Mouse (Mus musculus) CH12.LX (cell line): ENCODE data around the gene Tfr2. TPM values are rescaled to one million over a fixed set of nuclear protein-coding genes. Genes with fewer than 3 reads are reported as not detected.

Experiments
- DNase-seq: peaks from one replicate; pipeline ENCODE4 v3.0.0-alpha.2; 2013; ENCODE audit errors: extremely low read depth
- H3K27ac ChIP-seq: 2 replicates; pipeline ENCODE4 v1.5.1; 2012; ENCODE audit warnings: low read depth, mild to moderate bottlenecking, control low read depth, moderate library complexity; ENCODE audit not compliant: insufficient read depth
- H3K27me3 ChIP-seq: replicated peaks from 2 replicates; pipeline ENCODE3; 2012; ENCODE audit warnings: inconsistent platforms
- H3K36me3 ChIP-seq, 2 experiments: replicated peaks in 1 of 2; 2 replicates each; pipeline versions ENCODE3 to v1.6.1; 2012; ENCODE audit warnings: inconsistent platforms in 1 of 2, low read length in 1 of 2, mild to moderate bottlenecking in 1 of 2, mixed read lengths in 1 of 2, moderate library complexity in 1 of 2; ENCODE audit not compliant: control insufficient read depth in 1 of 2, insufficient read depth in 1 of 2
- H3K4me1 ChIP-seq, 2 experiments: 2 replicates each; pipeline ENCODE4 v1.6.1; 2012; ENCODE audit warnings: inconsistent platforms in 1 of 2, moderate library complexity in 1 of 2; ENCODE audit not compliant: insufficient read depth in 2 of 2, control insufficient read depth in 1 of 2
- H3K4me2 ChIP-seq: 2 replicates; pipeline ENCODE4 v1.6.1; 2012; ENCODE audit warnings: low read depth, mild to moderate bottlenecking, control low read depth; ENCODE audit not compliant: poor library complexity, insufficient read depth, severe bottlenecking
- H3K4me3 ChIP-seq, 3 experiments: fragments of 150-350 bp in 1 of 3; sonication (generic) in 1 of 3; replicated peaks in 1 of 3; 2 replicates each; pipeline versions ENCODE3 to v1.5.1; 2011 to 2012; ENCODE audit warnings: low read depth in 2 of 3, low read length in 2 of 3, mild to moderate bottlenecking in 2 of 3, moderate library complexity in 2 of 3, control low read depth in 1 of 3, improper control_type of control experiment in 1 of 3, inconsistent platforms in 1 of 3, mixed read lengths in 1 of 3; ENCODE audit not compliant: poor library complexity in 1 of 3
- H3K79me2 ChIP-seq: replicated peaks from 2 replicates; pipeline ENCODE4 v1.6.1; 2012; ENCODE audit warnings: mild to moderate bottlenecking, moderate library complexity; ENCODE audit not compliant: control insufficient read depth, poor library complexity, insufficient read depth, severe bottlenecking; ENCODE audit errors: extremely low read depth
- H3K9ac ChIP-seq: 2 replicates; pipeline ENCODE4 v1.6.1; 2012; ENCODE audit warnings: low read depth, mild to moderate bottlenecking, control low read depth, moderate library complexity; ENCODE audit not compliant: insufficient read depth
- H3K9me3 ChIP-seq: replicated peaks from 2 replicates; pipeline ENCODE3; 2012; ENCODE audit warnings: low read length, inconsistent platforms, mixed read lengths
- CHD2 ChIP-seq: IDR thresholded peaks from 2 replicates; pipeline ENCODE4 v1.6.1; 2011; ENCODE audit warnings: low read length, improper control_type of control experiment
- CTCF ChIP-seq, 2 experiments: IDR thresholded peaks in 1 of 2; conservative IDR thresholded peaks in 1 of 2; 2 replicates each; pipeline ENCODE4 v1.5.1; 2011 to 2012; ENCODE audit warnings: low read depth in 2 of 2, low read length in 2 of 2, improper control_type of control experiment in 1 of 2, inconsistent platforms in 1 of 2, mild to moderate bottlenecking in 1 of 2, moderate library complexity in 1 of 2
- ETS1 ChIP-seq: conservative IDR thresholded peaks from 2 replicates; pipeline ENCODE4 v1.6.1; 2012; ENCODE audit warnings: low read depth, mild to moderate bottlenecking, inconsistent platforms, low read length, improper control_type of control experiment, moderate library complexity
- GABPA ChIP-seq: IDR thresholded peaks from 2 replicates; pipeline ENCODE4 v1.6.1; 2012; ENCODE audit warnings: low read depth, low read length, improper control_type of control experiment, inconsistent platforms; ENCODE audit not compliant: insufficient replicate concordance
- IRF4 ChIP-seq: IDR thresholded peaks from 2 replicates; pipeline ENCODE4 v1.6.1; 2014; ENCODE audit warnings: low read depth, mild to moderate bottlenecking, inconsistent platforms, low read length, improper control_type of control experiment
- JUND ChIP-seq: conservative IDR thresholded peaks from 2 replicates; pipeline ENCODE4 v1.6.1; 2011; ENCODE audit warnings: low read depth, low read length, improper control_type of control experiment
- MAFK ChIP-seq: IDR thresholded peaks from 2 replicates; pipeline ENCODE4 v1.6.1; 2011; ENCODE audit warnings: low read length, improper control_type of control experiment; ENCODE audit not compliant: insufficient replicate concordance
- MAX ChIP-seq: IDR thresholded peaks from 2 replicates; pipeline ENCODE4 v1.6.1; 2011; ENCODE audit warnings: low read length, improper control_type of control experiment
- MAZ ChIP-seq: IDR thresholded peaks from 2 replicates; pipeline ENCODE4 v1.6.1; 2012; ENCODE audit warnings: low read depth, mild to moderate bottlenecking, inconsistent platforms, low read length, improper control_type of control experiment, moderate library complexity
- MXI1 ChIP-seq: IDR thresholded peaks from 2 replicates; pipeline ENCODE4 v1.6.1; 2011; ENCODE audit warnings: mild to moderate bottlenecking, low read depth, low read length, improper control_type of control experiment
- NELFE ChIP-seq: IDR thresholded peaks from 2 replicates; pipeline ENCODE4 v1.6.1; 2011; ENCODE audit warnings: low read depth, low read length, improper control_type of control experiment
- NRF1 ChIP-seq: IDR thresholded peaks from 2 replicates; pipeline ENCODE4 v1.6.1; 2014; ENCODE audit warnings: low read depth, mild to moderate bottlenecking, inconsistent platforms, low read length, improper control_type of control experiment, moderate library complexity
- PAX5 ChIP-seq: IDR thresholded peaks from 2 replicates; pipeline ENCODE4 v1.6.1; 2012; ENCODE audit warnings: low read length, inconsistent platforms, mixed read lengths
- POLR2AphosphoS2 ChIP-seq: IDR thresholded peaks from 2 replicates; pipeline ENCODE4 v1.6.1; 2011; ENCODE audit warnings: low read depth, low read length, improper control_type of control experiment
- TBP ChIP-seq: conservative IDR thresholded peaks from 2 replicates; pipeline ENCODE4 v1.6.1; 2011; ENCODE audit warnings: low read depth, low read length, improper control_type of control experiment
- TCF12 ChIP-seq: IDR thresholded peaks from 2 replicates; pipeline ENCODE4 v1.6.1; 2014; ENCODE audit warnings: low read depth, mild to moderate bottlenecking, inconsistent platforms, low read length, improper control_type of control experiment
- UBTF ChIP-seq: IDR thresholded peaks from 2 replicates; pipeline ENCODE4 v1.6.1; 2012; ENCODE audit warnings: low read depth, mild to moderate bottlenecking, inconsistent platforms, low read length, improper control_type of control experiment, moderate library complexity
- ZC3H11A ChIP-seq: IDR thresholded peaks from 2 replicates; pipeline ENCODE4 v1.6.1; 2012; ENCODE audit warnings: low read depth, mild to moderate bottlenecking, inconsistent platforms, low read length, improper control_type of control experiment
- ZMIZ1 ChIP-seq: IDR thresholded peaks from 2 replicates; pipeline ENCODE4 v1.6.1; 2012; ENCODE audit warnings: low read depth, mild to moderate bottlenecking, inconsistent platforms, low read length, improper control_type of control experiment
- ZNF384 ChIP-seq: IDR thresholded peaks from 2 replicates; pipeline ENCODE4 v1.6.1; 2012; ENCODE audit warnings: low read depth, low read length, improper control_type of control experiment, inconsistent platforms
- dilution Hi-C: fragments of 300-500 bp; cut with MboI; formaldehyde crosslinking; loops from 2 replicates; pipeline ENCODE4 v1.14.3; 2020; ENCODE audit warnings: low sequenced_read_pairs; ENCODE audit not compliant: extremely low pct_unique_long_range_greater_than_20kb, extremely low pct_ligation_motif_present
- in situ Hi-C: fragments of 300-500 bp; cut with MboI; formaldehyde crosslinking; loops from 3 replicates; pipeline ENCODE4 v1.14.3; 2019; ENCODE audit warnings: low sequenced_read_pairs, low pct_ligation_motif_present, low pct_unique_long_range_greater_than_20kb, mixed read lengths
- polyA plus RNA-seq: library from polyadenylated mRNA; unstranded; fragments of >175 nt; gene quantifications from 2 replicates; pipeline ENCODE4 v1.2.1, GENCODE M21; 2012; ENCODE audit warnings: low read depth; ENCODE audit not compliant: insufficient read length
- total RNA-seq, 2 experiments: library from RNA; depleted of rRNA; stranded (reverse); fragments of 300-350 nt in 1 of 2; fragments of >200 nt in 1 of 2; gene quantifications; 2 replicates each; pipeline ENCODE4 v1.2.3; 2012 to 2014

Gene Tfr2
- total and polyA plus RNA-seq, 3 experiments = 0.67 to 2.2 (median 2.2) TPM

- no peak overlapping the region for H3K4me3 ChIP-seq
- no peaks in the 10 kb centered on the region for H3K27me3 ChIP-seq
- H3K27ac ChIP-seq = no peak overlapping the region
- in situ Hi-C loops (no loop called here), dilution Hi-C loops (no loop called here)
- no peak overlapping the region for H3K9ac ChIP-seq
- peaks cover 3% of the 10 kb centered on the region; the same call in 1 of the 2 replicates for H3K79me2 ChIP-seq
- no peaks in the 10 kb centered on the region for H3K9me3 ChIP-seq
- TF ChIP-seq CHD2 (no peak), UBTF (no peak), JUND (no peak), NELFE (no peak), CTCF (conservative IDR thresholded peaks at IDR 0.05 in 1 of 2, IDR thresholded peaks at IDR 0.05 in 1 of 2; ENCODE audit: low read depth in 2 of 2, low read length in 2 of 2) (no peak), ZMIZ1 (no peak), PAX5 (no peak), POLR2AphosphoS2 (no peak), MAX (no peak), IRF4 (no peak), MAFK (no peak), ZC3H11A (no peak), TCF12 (no peak), ZNF384 (no peak), MAZ (no peak), TBP (no peak), GABPA (no peak), ETS1 (no peak)
- DNase-seq = no peak
- peaks cover 0 to 38% of the 10 kb centered on the region in 2 experiments for H3K36me3 ChIP-seq
- peaks cover 0 to 30% of the 10 kb centered on the region in 2 experiments; a peak in 2 of 4 replicates for H3K4me1 ChIP-seq
- no peak overlapping the region for H3K4me2 ChIP-seq
These were observed 38.4 kb downstream of the Tfr2 start for GRCm38 (mm10) chr5:137607860-137608653.

DNA sequence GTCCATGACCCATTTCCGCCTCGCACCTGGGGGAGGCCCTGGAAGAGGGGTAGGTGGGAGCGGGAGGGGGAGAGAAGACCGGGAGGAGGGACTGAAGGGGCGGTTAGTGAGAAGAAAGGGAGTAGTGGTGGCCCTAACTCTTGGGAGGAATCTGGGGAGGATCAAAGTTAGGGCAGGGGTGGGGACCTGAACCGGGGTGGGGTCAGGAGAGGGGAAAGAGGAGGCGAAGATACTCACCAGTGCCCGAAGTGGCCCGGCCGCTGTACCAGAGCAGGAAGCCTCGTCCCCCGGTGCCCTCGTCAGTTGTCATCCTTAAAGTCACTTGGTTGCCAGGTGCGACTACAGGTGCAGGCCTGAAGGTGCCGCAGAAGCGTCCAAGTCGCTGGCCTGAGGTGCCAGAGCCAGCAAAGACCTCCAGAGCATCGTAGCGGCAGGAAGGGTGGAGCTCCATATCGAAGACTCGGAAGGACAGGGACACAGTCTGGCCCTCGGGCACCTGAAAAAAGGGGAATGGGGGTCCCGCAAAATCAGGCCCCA, 39.1 kb downstream of the Tfr2 start:
- no peaks in the 10 kb centered on the region for H3K9me3 ChIP-seq
- peaks cover 0 to 23% of the 10 kb centered on the region in 2 experiments; a peak in 2 of 4 replicates for H3K4me1 ChIP-seq
- DNase-seq = no peak
- TF ChIP-seq MXI1 = no peak
- TF ChIP-seq MAZ = no peak
- no peak for TF ChIP-seq NRF1
- H3K4me2 ChIP-seq = no peak overlapping the region
- no peaks in the 10 kb centered on the region; the same call in 1 of the 2 replicates for H3K79me2 ChIP-seq
- H3K36me3 ChIP-seq = peaks cover 0 to 38% of the 10 kb centered on the region in 2 experiments
- no peaks in the 10 kb centered on the region for H3K27me3 ChIP-seq
- H3K4me3 ChIP-seq = no peak overlapping the region
- H3K27ac ChIP-seq = no peak overlapping the region
- no peak overlapping the region for H3K9ac ChIP-seq
- in situ Hi-C loops (no loop called here), dilution Hi-C loops (no loop called here)
